Comparison of ENCODE assay signal across 31 mouse cellular contexts in genomic region chr1:121049684-121050083, GRCm38 (mm10).
"Had no signal": no experiment of that assay in that cellular context is flagged by ENCODE, and none has a peak within 500 bp of the region (broad histone marks: within the 10 kb centered on the region; RNA-seq: fewer than 3 reads in every experiment).

No protein-coding gene starts in this region.

- H3K4me2 ChIP-seq: limb, embryonic 12.5 days; limb, embryonic 13.5 days; limb, embryonic 15.5 days; liver, embryonic 11.5 days; liver, embryonic 12.5 days; liver, embryonic 13.5 days; liver, embryonic 15.5 days; lung, embryonic 14.5 days; lung, embryonic 15.5 days; midbrain, embryonic 12.5 days; midbrain, embryonic 13.5 days; neural tube, embryonic 12.5 days had no signal

- H3K9ac ChIP-seq: limb, embryonic 12.5 days; limb, embryonic 13.5 days; limb, embryonic 15.5 days; liver, embryonic 12.5 days; liver, embryonic 13.5 days; liver, embryonic 14.5 days; liver, embryonic 15.5 days; liver, postnatal 0 days; lung, embryonic 14.5 days; lung, embryonic 15.5 days; midbrain, embryonic 12.5 days; midbrain, embryonic 13.5 days; neural tube, embryonic 12.5 days had no signal

- H3K4me1 ChIP-seq: liver, embryonic 12.5 days; liver, embryonic 13.5 days; liver, embryonic 15.5 days; lung, embryonic 15.5 days; megakaryocyte, embryonic 14.5 days had no signal

- DNase-seq: left cerebral cortex, postnatal 4 days; liver; liver, embryonic 13.5 days; liver, postnatal 0 days; lung, adult 18-20 months; lung, adult 2 months; lung, embryonic 14.5 days; lung, postnatal 10 days; lung, postnatal 14 days; lung, postnatal 36 days; lung, postnatal 4 days; midbrain, embryonic 14.5 days had no signal

- H3K9me3 ChIP-seq: limb, embryonic 10.5 days; limb, embryonic 12.5 days; limb, embryonic 13.5 days; limb, embryonic 15.5 days; liver, embryonic 13.5 days; liver, embryonic 15.5 days; lung, embryonic 15.5 days; midbrain, embryonic 10.5 days; midbrain, embryonic 12.5 days; midbrain, embryonic 13.5 days; neural tube, embryonic 12.5 days had no signal

- H3K36me3 ChIP-seq: limb, embryonic 10.5 days; limb, embryonic 12.5 days; limb, embryonic 13.5 days; limb, embryonic 15.5 days; liver, embryonic 12.5 days; liver, embryonic 13.5 days; liver, embryonic 15.5 days; lung, embryonic 15.5 days; midbrain, embryonic 10.5 days; midbrain, embryonic 12.5 days; midbrain, embryonic 13.5 days; neural tube, embryonic 12.5 days had no signal

- ATAC-seq: liver, embryonic 12.5 days; liver, postnatal 0 days; lung, postnatal 0 days; midbrain, embryonic 13.5 days; midbrain, embryonic 16.5 days had no signal

- H3K27ac ChIP-seq: left cerebral cortex, adult 2 months; limb, embryonic 10.5 days; limb, embryonic 12.5 days; limb, embryonic 13.5 days; limb, embryonic 15.5 days; liver, embryonic 12.5 days; liver, embryonic 13.5 days; liver, embryonic 14.5 days; liver, embryonic 15.5 days; lung, embryonic 15.5 days; macrophage; midbrain, embryonic 10.5 days; midbrain, embryonic 12.5 days; midbrain, embryonic 13.5 days; neural tube, embryonic 12.5 days had no signal

- H3K27me3 ChIP-seq: limb, embryonic 15.5 days; liver, embryonic 12.5 days; liver, embryonic 13.5 days; liver, embryonic 15.5 days; lung, embryonic 15.5 days; megakaryocyte, embryonic 14.5 days had no signal

- H3K4me3 ChIP-seq: left cerebral cortex, adult 2 months; limb, embryonic 10.5 days; limb, embryonic 12.5 days; limb, embryonic 13.5 days; limb, embryonic 15.5 days; liver, embryonic 12.5 days; liver, embryonic 13.5 days; liver, embryonic 15.5 days; lung, embryonic 15.5 days; megakaryocyte, embryonic 14.5 days; midbrain, embryonic 10.5 days; midbrain, embryonic 12.5 days; midbrain, embryonic 13.5 days; myocyte; neural tube, embryonic 12.5 days had no signal
